Mouse (Mus musculus) forebrain, postnatal 0 days (tissue): ENCODE data around the gene Cerkl. TPM values are rescaled to one million over a fixed set of nuclear protein-coding genes. Genes with fewer than 3 reads are reported as not detected.

ENCODE experiments used
- ATAC-seq: fragments of 200-750 bp; cut with Nextera tagmentation; 2 replicates; pipeline ENCODE4 v1.8.0; 2017; ENCODE audit warnings: mild to moderate bottlenecking, moderate library complexity
- DNase-seq: peaks from one replicate; pipeline ENCODE4 v3.0.0-alpha.2; 2015
- H3K27ac ChIP-seq: fragments of 300-500 bp; sonication (generic); 2 replicates; pipeline ENCODE4 v1.5.1; 2014; ENCODE audit warnings: low read depth, mild to moderate bottlenecking, antibody characterized with exemption, low read length, moderate library complexity, mixed read lengths
- H3K27me3 ChIP-seq: fragments of 300-500 bp; sonication (generic); 2 replicates; pipeline ENCODE4 v1.6.1; 2014; ENCODE audit warnings: mild to moderate bottlenecking, low read length, mixed read lengths; ENCODE audit not compliant: insufficient read depth
- H3K36me3 ChIP-seq: fragments of 300-500 bp; sonication (generic); 2 replicates; pipeline ENCODE4 v1.6.1; 2014; ENCODE audit warnings: mild to moderate bottlenecking, moderate library complexity; ENCODE audit not compliant: insufficient read depth
- H3K4me1 ChIP-seq: fragments of 300-500 bp; sonication (generic); 2 replicates; pipeline ENCODE4 v1.6.1; 2014; ENCODE audit warnings: antibody characterized with exemption; ENCODE audit not compliant: insufficient read depth
- H3K4me2 ChIP-seq: fragments of 300-500 bp; sonication (generic); 2 replicates; pipeline ENCODE4 v1.6.1; 2014; ENCODE audit warnings: low read depth, mild to moderate bottlenecking, moderate library complexity
- H3K4me3 ChIP-seq: fragments of 300-500 bp; sonication (generic); 2 replicates; pipeline ENCODE4 v1.5.1; 2014; ENCODE audit warnings: low read depth, low read length, mixed read lengths
- H3K9ac ChIP-seq: fragments of 300-500 bp; sonication (generic); 2 replicates; pipeline ENCODE4 v1.6.1; 2014; ENCODE audit warnings: mild to moderate bottlenecking
- H3K9me3 ChIP-seq: fragments of 300-500 bp; sonication (generic); 2 replicates; pipeline ENCODE4 v1.6.1; 2016; ENCODE audit warnings: low read length
- CTCF ChIP-seq: sonication (generic); IDR thresholded peaks from 2 replicates; pipeline ENCODE4 v1.5.1; 2016; ENCODE audit warnings: antibody characterized with exemption, control low read depth, low read depth
- WGBS: fragments of 180-500 bp; shearing (Covaris S2); extraction: QIAGEN DNeasy Blood & Tissue Kit; methylation state at CpG from one replicate; pipeline ENCODE4 v1.1.7; 2014; 5-methylcytosine and 5-hydroxymethylcytosine counted together
- polyA plus RNA-seq: library from polyadenylated mRNA; unstranded; fragments of >200 nt; fragmentation: Nextera tagmentation; extraction: Ambion mirVana; gene quantifications from 2 replicates; pipeline ENCODE4 v1.2.1, GENCODE M21; 2015
- total RNA-seq: library from RNA; depleted of rRNA; stranded (reverse); fragments of >200 nt; gene quantifications from 2 replicates; pipeline ENCODE4 v1.2.3, GENCODE M21; 2014

Cerkl gene
- total and polyA plus RNA-seq, 2 experiments from 2014 or later: 0.52 to 1.2 TPM

- H3K36me3 ChIP-seq: no peaks in the 10 kb centered on the region
- peaks cover 12% of the 10 kb centered on the region for H3K4me1 ChIP-seq
- peak overlapping the region; percentile 19 for H3K4me3 ChIP-seq
- H3K27me3 ChIP-seq: peaks cover 23% of the 10 kb centered on the region
- no peaks in the 10 kb centered on the region for H3K9me3 ChIP-seq
- no peak for TF ChIP-seq CTCF
- no peak overlapping the region for H3K9ac ChIP-seq
- DNase-seq: peak; percentile 79
- WGBS: 3% methylated on average over 14 of the region's 14 CpGs
- peak overlapping the region; percentile 55 for H3K27ac ChIP-seq
- H3K4me2 ChIP-seq: peak overlapping the region; percentile 43
- peak; percentile 27 for ATAC-seq
Measured at GRCm38 (mm10) chr2:79460107-79460506, 3.5 kb upstream of the Cerkl start.

DNA sequence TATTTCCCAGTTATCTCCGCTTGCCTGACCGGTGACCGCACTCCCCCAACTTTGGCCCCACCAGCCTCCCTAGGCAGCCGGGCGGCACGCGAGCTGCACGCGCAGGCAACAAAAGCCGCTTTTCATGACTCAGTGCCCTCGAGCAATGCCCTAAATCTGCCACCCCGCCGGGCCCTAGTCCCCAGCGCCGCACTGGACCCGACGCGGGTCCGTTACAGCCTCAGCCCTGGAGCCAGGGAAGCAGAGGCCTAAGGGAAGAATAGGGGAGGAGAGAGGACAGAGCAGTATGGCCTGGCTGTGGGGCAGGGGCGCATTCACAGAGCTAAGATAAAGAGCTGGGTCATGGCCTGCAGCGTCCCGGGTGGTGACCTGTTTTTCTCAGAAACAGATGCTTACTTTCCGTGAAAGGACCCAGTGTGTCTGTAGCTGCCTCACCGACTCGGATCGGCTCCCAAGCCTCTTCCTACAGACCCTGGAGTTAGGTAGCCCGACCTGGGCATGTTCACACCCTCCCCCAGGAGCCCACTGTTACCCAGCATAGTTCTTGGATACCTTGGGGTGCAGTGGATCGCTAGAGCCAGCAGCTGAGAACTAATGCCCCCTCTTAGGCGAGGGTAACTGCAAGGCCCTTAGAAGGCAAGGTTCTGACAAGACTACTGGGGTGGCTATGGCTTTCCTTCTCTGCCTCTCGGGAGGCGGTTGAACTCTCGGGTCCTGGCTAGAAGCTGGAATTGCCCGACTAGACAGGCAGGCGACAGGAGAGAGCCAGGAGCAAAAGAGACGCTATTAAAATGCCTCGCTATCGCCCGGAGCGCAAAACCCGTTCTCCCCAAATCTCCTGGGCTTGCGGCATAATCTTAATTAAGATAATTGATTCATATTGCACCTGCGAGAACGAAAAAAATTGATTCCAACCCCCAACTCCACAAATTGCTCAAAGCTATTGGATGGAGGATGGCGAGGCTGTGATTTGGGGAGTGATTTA lies 2.8 kb upstream of the Cerkl start:
- H3K27me3 ChIP-seq: peaks cover 29% of the 10 kb centered on the region
- WGBS: 3% methylated on average over 44 of the region's 44 CpGs
- H3K36me3 ChIP-seq: no peaks in the 10 kb centered on the region
- no peaks in the 10 kb centered on the region for H3K9me3 ChIP-seq
- ATAC-seq (peak; percentile 10; the same call in 1 of the 2 replicates), DNase-seq (peak; percentile 70)
- no peak for TF ChIP-seq CTCF
- H3K9ac ChIP-seq: no peak overlapping the region
- peaks cover 12% of the 10 kb centered on the region for H3K4me1 ChIP-seq
- peak overlapping the region; percentile 43 for H3K4me2 ChIP-seq
- H3K4me3 ChIP-seq: peak overlapping the region; percentile 19
- H3K27ac ChIP-seq: peak overlapping the region; percentile 55

DNA sequence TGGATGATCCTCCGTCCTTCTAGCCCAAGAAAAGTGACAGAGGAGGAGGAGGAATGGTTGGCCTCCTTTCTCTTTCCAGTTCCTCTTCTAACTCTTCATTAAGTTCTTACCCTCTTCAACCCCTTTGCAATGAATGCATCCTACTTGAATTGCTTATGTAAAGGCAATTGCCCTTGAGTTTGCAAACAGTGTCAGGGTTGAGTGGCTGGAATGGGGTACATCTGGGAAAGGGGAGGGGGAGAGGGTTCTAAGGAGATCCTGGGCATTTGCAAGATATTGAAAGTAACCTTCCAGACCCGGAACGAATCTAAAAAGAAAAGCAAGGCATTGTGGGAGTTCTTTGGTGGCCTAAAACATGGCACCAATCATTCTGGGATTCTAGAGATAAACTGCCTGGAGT lies 1.3 kb upstream of the Cerkl start:
- no peak overlapping the region for H3K4me3 ChIP-seq
- no peak overlapping the region for H3K27ac ChIP-seq
- no peak for TF ChIP-seq CTCF
- no peak overlapping the region for H3K4me2 ChIP-seq
- H3K27me3 ChIP-seq: peaks cover 29% of the 10 kb centered on the region
- H3K4me1 ChIP-seq: peaks cover 12% of the 10 kb centered on the region
- H3K9ac ChIP-seq: no peak overlapping the region
- ATAC-seq (no peak), DNase-seq (peak; percentile 12)
- 18% methylated on average over 3 of the region's 3 CpGs for WGBS
- H3K36me3 ChIP-seq: no peaks in the 10 kb centered on the region
- no peaks in the 10 kb centered on the region for H3K9me3 ChIP-seq

GRCm38 (mm10) chr2:79457434-79457833 lies 849 bp upstream of the Cerkl start:
- 0 out of 2 replicates have a peak overlapping the region, but pooled peaks have one; percentile 59 for H3K4me2 ChIP-seq
- peaks cover 29% of the 10 kb centered on the region for H3K27me3 ChIP-seq
- peaks cover 12% of the 10 kb centered on the region for H3K4me1 ChIP-seq
- no peaks in the 10 kb centered on the region for H3K36me3 ChIP-seq
- WGBS: 63% methylated on average over 3 of the region's 3 CpGs
- ATAC-seq (no peak), DNase-seq (no peak)
- H3K27ac ChIP-seq: no peak overlapping the region
- no peak overlapping the region for H3K9ac ChIP-seq
- H3K4me3 ChIP-seq: no peak overlapping the region
- TF ChIP-seq CTCF: no peak
- H3K9me3 ChIP-seq: no peaks in the 10 kb centered on the region

DNA sequence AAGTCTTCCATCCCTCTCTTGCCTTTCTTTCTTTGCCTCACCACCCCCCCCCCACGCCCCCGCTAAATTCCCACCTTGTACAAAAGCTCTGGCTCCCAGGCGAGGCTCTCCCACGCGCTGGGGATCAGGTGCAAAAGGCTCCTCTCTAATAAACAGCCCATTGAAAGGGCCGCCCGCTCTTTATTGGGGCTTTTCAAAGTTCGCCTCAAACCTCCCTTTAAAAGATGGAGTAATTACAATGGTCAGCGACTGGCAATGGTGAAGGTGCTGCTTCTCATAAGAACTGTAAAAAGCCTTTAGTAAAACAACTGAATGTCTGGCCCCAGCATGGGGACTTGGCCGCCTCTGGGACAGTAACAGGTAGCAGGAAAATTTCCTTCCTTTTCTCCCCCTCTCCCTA lies 939 bp downstream of the Cerkl start:
- no peaks in the 10 kb centered on the region for H3K9me3 ChIP-seq
- H3K36me3 ChIP-seq: no peaks in the 10 kb centered on the region
- peak; percentile 26 for DNase-seq
- 3% methylated on average over 10 of the region's 10 CpGs for WGBS
- peak overlapping the region; percentile 59 for H3K4me2 ChIP-seq
- TF ChIP-seq CTCF: no peak
- H3K27me3 ChIP-seq: peaks cover 28% of the 10 kb centered on the region
- H3K27ac ChIP-seq: peak overlapping the region; percentile 69; the same call in 1 of the 2 replicates
- peak overlapping the region; percentile 48 for H3K4me3 ChIP-seq
- no peak for ATAC-seq
- peak overlapping the region; percentile 50; the same call in 1 of the 2 replicates for H3K9ac ChIP-seq
- peaks cover 12% of the 10 kb centered on the region for H3K4me1 ChIP-seq

GRCm38 (mm10) chr2:79454786-79455446 lies 1.7 kb downstream of the Cerkl start:
- Histone ChIP-seq H3K9me3 (no peaks in the 10 kb centered on the region), H3K4me3 (peak overlapping the region; percentile 48), H3K27ac (peak overlapping the region; percentile 69), H3K9ac (peak overlapping the region; percentile 50), H3K4me1 (peaks cover 11% of the 10 kb centered on the region), H3K36me3 (no peaks in the 10 kb centered on the region), H3K27me3 (peaks cover 21% of the 10 kb centered on the region), H3K4me2 (peak overlapping the region; percentile 59)
- TF ChIP-seq CTCF: no peak
- ATAC-seq (0 out of 2 replicates have a peak, but pooled peaks have one; percentile 2), DNase-seq (peak; percentile 72)
- 5% methylated on average over 15 of the region's 15 CpGs for WGBS
